Comparison of ENCODE assay signal across 1 mouse cellular context in genomic region chr7:140902036-140902875, GRCm38 (mm10).
TF ChIP-seq lines count a peak whose summit lies in the region.

No protein-coding gene starts in this region.

TF ChIP-seq in ES-E14, 5 proteins besides CTCF, POLR2A, EP300 and RAD21:
- TF ChIP-seq ZC3H11A (IDR thresholded peaks at IDR 0.05; ENCODE audit: borderline replicate concordance, low read depth, low read length) (no peak), CHD2 (IDR thresholded peaks at IDR 0.05; ENCODE audit: low read depth, low read length) (no peak), MAFK (IDR thresholded peaks at IDR 0.05; ENCODE audit: insufficient read depth, low read depth, low read length) (no peak), ZNF384 (IDR thresholded peaks at IDR 0.05; ENCODE audit: low read depth, low read length) (no peak), HCFC1 (IDR thresholded peaks at IDR 0.05; ENCODE audit: borderline replicate concordance, insufficient read depth, low read length) (no peak)
